Mouse (Mus musculus) CH12.LX (cell line): Measurements from ENCODE around the gene 4930402F06Rik. TPM values are rescaled to one million over a fixed set of nuclear protein-coding genes. Genes with fewer than 3 reads are reported as not detected.

Experiments
- DNase-seq: peaks from one replicate; pipeline ENCODE4 v3.0.0-alpha.2; 2013; ENCODE audit errors: extremely low read depth
- H3K27ac ChIP-seq: 2 replicates; pipeline ENCODE4 v1.5.1; 2012; ENCODE audit warnings: low read depth, mild to moderate bottlenecking, control low read depth, moderate library complexity; ENCODE audit not compliant: insufficient read depth
- H3K27me3 ChIP-seq: replicated peaks from 2 replicates; pipeline ENCODE3; 2012; ENCODE audit warnings: inconsistent platforms
- H3K36me3 ChIP-seq, 2 experiments: replicated peaks in 1 of 2; 2 replicates each; pipeline versions ENCODE3 to v1.6.1; 2012; ENCODE audit warnings: inconsistent platforms in 1 of 2, low read length in 1 of 2, mild to moderate bottlenecking in 1 of 2, mixed read lengths in 1 of 2, moderate library complexity in 1 of 2; ENCODE audit not compliant: control insufficient read depth in 1 of 2, insufficient read depth in 1 of 2
- H3K4me1 ChIP-seq, 2 experiments: 2 replicates each; pipeline ENCODE4 v1.6.1; 2012; ENCODE audit warnings: inconsistent platforms in 1 of 2, moderate library complexity in 1 of 2; ENCODE audit not compliant: insufficient read depth in 2 of 2, control insufficient read depth in 1 of 2
- H3K4me2 ChIP-seq: 2 replicates; pipeline ENCODE4 v1.6.1; 2012; ENCODE audit warnings: low read depth, mild to moderate bottlenecking, control low read depth; ENCODE audit not compliant: poor library complexity, insufficient read depth, severe bottlenecking
- H3K4me3 ChIP-seq, 3 experiments: fragments of 150-350 bp in 1 of 3; sonication (generic) in 1 of 3; replicated peaks in 1 of 3; 2 replicates each; pipeline versions ENCODE3 to v1.5.1; 2011 to 2012; ENCODE audit warnings: low read depth in 2 of 3, low read length in 2 of 3, mild to moderate bottlenecking in 2 of 3, moderate library complexity in 2 of 3, control low read depth in 1 of 3, improper control_type of control experiment in 1 of 3, inconsistent platforms in 1 of 3, mixed read lengths in 1 of 3; ENCODE audit not compliant: poor library complexity in 1 of 3
- H3K79me2 ChIP-seq: replicated peaks from 2 replicates; pipeline ENCODE4 v1.6.1; 2012; ENCODE audit warnings: mild to moderate bottlenecking, moderate library complexity; ENCODE audit not compliant: control insufficient read depth, poor library complexity, insufficient read depth, severe bottlenecking; ENCODE audit errors: extremely low read depth
- H3K9ac ChIP-seq: 2 replicates; pipeline ENCODE4 v1.6.1; 2012; ENCODE audit warnings: low read depth, mild to moderate bottlenecking, control low read depth, moderate library complexity; ENCODE audit not compliant: insufficient read depth
- H3K9me3 ChIP-seq: replicated peaks from 2 replicates; pipeline ENCODE3; 2012; ENCODE audit warnings: low read length, inconsistent platforms, mixed read lengths
- BHLHE40 ChIP-seq: IDR thresholded peaks from 2 replicates; pipeline ENCODE4 v1.6.1; 2011; ENCODE audit warnings: mild to moderate bottlenecking, low read depth, low read length, improper control_type of control experiment
- EP300 ChIP-seq: IDR thresholded peaks from 2 replicates; pipeline ENCODE4 v1.6.1; 2011; ENCODE audit warnings: low read length, improper control_type of control experiment
- ETS1 ChIP-seq: conservative IDR thresholded peaks from 2 replicates; pipeline ENCODE4 v1.6.1; 2012; ENCODE audit warnings: low read depth, mild to moderate bottlenecking, inconsistent platforms, low read length, improper control_type of control experiment, moderate library complexity
- GABPA ChIP-seq: IDR thresholded peaks from 2 replicates; pipeline ENCODE4 v1.6.1; 2012; ENCODE audit warnings: low read depth, low read length, improper control_type of control experiment, inconsistent platforms; ENCODE audit not compliant: insufficient replicate concordance
- JUN ChIP-seq: IDR thresholded peaks from 2 replicates; pipeline ENCODE4 v1.6.1; 2011; ENCODE audit warnings: low read depth, mild to moderate bottlenecking, low read length, improper control_type of control experiment, moderate library complexity; ENCODE audit not compliant: insufficient read depth
- JUND ChIP-seq: conservative IDR thresholded peaks from 2 replicates; pipeline ENCODE4 v1.6.1; 2011; ENCODE audit warnings: low read depth, low read length, improper control_type of control experiment
- NELFE ChIP-seq: IDR thresholded peaks from 2 replicates; pipeline ENCODE4 v1.6.1; 2011; ENCODE audit warnings: low read depth, low read length, improper control_type of control experiment
- NRF1 ChIP-seq: IDR thresholded peaks from 2 replicates; pipeline ENCODE4 v1.6.1; 2014; ENCODE audit warnings: low read depth, mild to moderate bottlenecking, inconsistent platforms, low read length, improper control_type of control experiment, moderate library complexity
- RCOR1 ChIP-seq: conservative IDR thresholded peaks from 2 replicates; pipeline ENCODE4 v1.6.1; 2012; ENCODE audit warnings: low read depth, mild to moderate bottlenecking, inconsistent platforms, low read length, improper control_type of control experiment
- TBP ChIP-seq: conservative IDR thresholded peaks from 2 replicates; pipeline ENCODE4 v1.6.1; 2011; ENCODE audit warnings: low read depth, low read length, improper control_type of control experiment
- TCF12 ChIP-seq: IDR thresholded peaks from 2 replicates; pipeline ENCODE4 v1.6.1; 2014; ENCODE audit warnings: low read depth, mild to moderate bottlenecking, inconsistent platforms, low read length, improper control_type of control experiment
- UBTF ChIP-seq: IDR thresholded peaks from 2 replicates; pipeline ENCODE4 v1.6.1; 2012; ENCODE audit warnings: low read depth, mild to moderate bottlenecking, inconsistent platforms, low read length, improper control_type of control experiment, moderate library complexity
- USF1 ChIP-seq: IDR thresholded peaks from 2 replicates; pipeline ENCODE4 v1.6.1; 2014; ENCODE audit warnings: low read depth, mild to moderate bottlenecking, inconsistent platforms, low read length, improper control_type of control experiment
- ZC3H11A ChIP-seq: IDR thresholded peaks from 2 replicates; pipeline ENCODE4 v1.6.1; 2012; ENCODE audit warnings: low read depth, mild to moderate bottlenecking, inconsistent platforms, low read length, improper control_type of control experiment
- ZMIZ1 ChIP-seq: IDR thresholded peaks from 2 replicates; pipeline ENCODE4 v1.6.1; 2012; ENCODE audit warnings: low read depth, mild to moderate bottlenecking, inconsistent platforms, low read length, improper control_type of control experiment
- dilution Hi-C: fragments of 300-500 bp; cut with MboI; formaldehyde crosslinking; loops from 2 replicates; pipeline ENCODE4 v1.14.3; 2020; ENCODE audit warnings: low sequenced_read_pairs; ENCODE audit not compliant: extremely low pct_unique_long_range_greater_than_20kb, extremely low pct_ligation_motif_present
- in situ Hi-C: fragments of 300-500 bp; cut with MboI; formaldehyde crosslinking; loops from 3 replicates; pipeline ENCODE4 v1.14.3; 2019; ENCODE audit warnings: low sequenced_read_pairs, low pct_ligation_motif_present, low pct_unique_long_range_greater_than_20kb, mixed read lengths
- polyA plus RNA-seq: library from polyadenylated mRNA; unstranded; fragments of >175 nt; gene quantifications from 2 replicates; pipeline ENCODE4 v1.2.1, GENCODE M21; 2012; ENCODE audit warnings: low read depth; ENCODE audit not compliant: insufficient read length
- total RNA-seq, 2 experiments: library from RNA; depleted of rRNA; stranded (reverse); fragments of 300-350 nt in 1 of 2; fragments of >200 nt in 1 of 2; gene quantifications; 2 replicates each; pipeline ENCODE4 v1.2.3; 2012 to 2014

4930402F06Rik gene
- total and polyA plus RNA-seq, 3 experiments, result not detected

- Histone ChIP-seq H3K27ac (no peak overlapping the region), H3K9ac (no peak overlapping the region), H3K4me2 (no peak overlapping the region), H3K9me3 (no peaks in the 10 kb centered on the region), H3K4me1 (peaks cover 2 to 22% of the 10 kb centered on the region in 2 experiments; a peak in 2 of 4 replicates), H3K36me3 (peaks cover 61 to 87% of the 10 kb centered on the region in 2 experiments), H3K27me3 (no peaks in the 10 kb centered on the region), H3K4me3 (no peak overlapping the region), H3K79me2 (peaks cover 64% of the 10 kb centered on the region)
- dilution Hi-C loops, result no loop called here
- DNase-seq, result no peak
- in situ Hi-C loops, result no loop called here
- TF ChIP-seq TBP (no peak), ZC3H11A (no peak), USF1 (no peak), GABPA (no peak), JUN (no peak), BHLHE40 (no peak), TCF12 (no peak), NELFE (no peak)
- TF ChIP-seq, all 38 proteins: peak for 0
These were observed 37.7 kb upstream of the 4930402F06Rik start for GRCm38 (mm10) chr2:35434576-35435123.

- H3K36me3 ChIP-seq, result peaks cover 61 to 89% of the 10 kb centered on the region in 2 experiments
- dilution Hi-C loops (no loop called here), in situ Hi-C loops (no loop called here)
- H3K9ac ChIP-seq, result no peak overlapping the region
- peaks cover 12 to 32% of the 10 kb centered on the region in 2 experiments; a peak in 3 of 4 replicates for H3K4me1 ChIP-seq
- H3K4me2 ChIP-seq, result no peak overlapping the region
- no peak for DNase-seq
- no peak overlapping the region for H3K27ac ChIP-seq
- no peaks in the 10 kb centered on the region for H3K9me3 ChIP-seq
- no peaks in the 10 kb centered on the region for H3K27me3 ChIP-seq
- no peak overlapping the region for H3K4me3 ChIP-seq
- TF ChIP-seq RCOR1 (no peak), TCF12 (no peak), UBTF (no peak), ETS1 (no peak), EP300 (no peak), JUND (no peak), NRF1 (no peak), ZMIZ1 (no peak)
- H3K79me2 ChIP-seq, result peaks cover 56% of the 10 kb centered on the region
These were observed 36.5 kb upstream of the 4930402F06Rik start for GRCm38 (mm10) chr2:35433428-35433827.
